Mouse (Mus musculus): ENCODE data around the gene Zfp426.
A peak's percentile ranks its signal among the peaks of the same experiment; 100 is the strongest.

Gene Zfp426

GRCm38 (mm10) chr9:20459377-20460317 lies 32.9 kb downstream of the Zfp426 start, which contains the start of gene Zfp26:
TSS of gene Zfp26 (minus strand) at chr9:20460162.
- peak; percentile 83 for DNase-seq (ENCODE audit: inconsistent ontology term)

- DNase-seq (ENCODE audit: inconsistent ontology term) = no peak
Measured at GRCm38 (mm10) chr9:20453647-20454046, 38.9 kb downstream of the Zfp426 start.

GRCm38 (mm10) chr9:20451493-20451892 lies 41.1 kb downstream of the Zfp426 start:
- no peak for DNase-seq (ENCODE audit: inconsistent ontology term)

- DNase-seq (ENCODE audit: inconsistent ontology term) = no peak
Measured at GRCm38 (mm10) chr9:20443183-20443783, 49.3 kb downstream of the Zfp426 start.

GRCm38 (mm10) chr9:20430004-20430403 lies 62.5 kb downstream of the Zfp426 start:
- DNase-seq (ENCODE audit: inconsistent ontology term) = no peak
